Mouse (Mus musculus) forebrain, embryonic 16.5 days (tissue): ENCODE results near the gene Grip1. TPM values are rescaled to one million over a fixed set of nuclear protein-coding genes. Genes with fewer than 3 reads are reported as not detected.
A peak's percentile ranks its signal among the peaks of the same experiment; 100 is the strongest.

Experiments
- ATAC-seq: fragments of 200-750 bp; cut with Nextera tagmentation; 2 replicates; pipeline ENCODE4 v1.8.0; 2017; ENCODE audit warnings: mild to moderate bottlenecking, moderate library complexity
- H3K27ac ChIP-seq: fragments of 300-500 bp; sonication (generic); 2 replicates; pipeline ENCODE4 v1.5.1; 2014; ENCODE audit warnings: low read length, control low read depth
- H3K27me3 ChIP-seq: fragments of 300-500 bp; sonication (generic); replicated peaks from 2 replicates; pipeline ENCODE4 v1.6.1; 2014; ENCODE audit warnings: low read length; ENCODE audit not compliant: control insufficient read depth, insufficient read depth
- H3K36me3 ChIP-seq: fragments of 300-500 bp; sonication (generic); 2 replicates; pipeline ENCODE4 v1.6.1; 2014; ENCODE audit not compliant: control insufficient read depth, insufficient read depth
- H3K4me1 ChIP-seq: fragments of 300-500 bp; sonication (generic); replicated peaks from 2 replicates; pipeline ENCODE4 v1.6.1; 2014; ENCODE audit warnings: low read length; ENCODE audit not compliant: control insufficient read depth, insufficient read depth
- H3K4me2 ChIP-seq: fragments of 300-500 bp; sonication (generic); 2 replicates; pipeline ENCODE4 v1.6.1; 2014; ENCODE audit warnings: mild to moderate bottlenecking, low read length, control low read depth
- H3K4me3 ChIP-seq: fragments of 300-500 bp; sonication (generic); replicated peaks from 2 replicates; pipeline ENCODE4 v1.5.1; 2014; ENCODE audit warnings: mild to moderate bottlenecking, low read length, control low read depth
- H3K9ac ChIP-seq: fragments of 300-500 bp; sonication (generic); replicated peaks from 2 replicates; pipeline ENCODE4 v1.6.1; 2014; ENCODE audit warnings: low read depth, low read length, control low read depth
- H3K9me3 ChIP-seq: fragments of 300-500 bp; sonication (generic); 2 replicates; pipeline ENCODE4 v1.6.1; 2016; ENCODE audit warnings: low read length; ENCODE audit not compliant: control insufficient read depth
- WGBS: fragments of 180-500 bp; shearing (Covaris S2); extraction: QIAGEN DNeasy Blood & Tissue Kit; methylation state at CpG from one replicate; pipeline ENCODE4 v1.1.7; 2014; 5-methylcytosine and 5-hydroxymethylcytosine counted together
- polyA plus RNA-seq: library from polyadenylated mRNA; unstranded; fragments of >200 nt; fragmentation: Nextera tagmentation; extraction: Ambion mirVana; gene quantifications from 2 replicates; pipeline ENCODE4 v1.2.1, GENCODE M21; 2015

Grip1 gene
- polyA plus RNA-seq, 1 experiment from 2014 or later = 20.1 TPM

- no peak overlapping the region for H3K4me2 ChIP-seq
- peak; percentile 49 for ATAC-seq
These were observed 193.1 kb downstream of the Grip1 start for GRCm38 (mm10) chr10:119646500-119647439.

GRCm38 (mm10) chr10:119660677-119661353 is 207.2 kb downstream of the Grip1 start:
- WGBS = 63% methylated on average over 7 of the region's 7 CpGs
- no peaks in the 10 kb centered on the region for H3K4me1 ChIP-seq
- H3K4me2 ChIP-seq = no peak overlapping the region
- no peak overlapping the region for H3K9ac ChIP-seq
- no peak overlapping the region for H3K27ac ChIP-seq
- H3K4me3 ChIP-seq = no peak overlapping the region
- H3K9me3 ChIP-seq = peaks cover 3% of the 10 kb centered on the region; the same call in 1 of the 2 replicates
- ATAC-seq = no peak
- H3K36me3 ChIP-seq = no peaks in the 10 kb centered on the region
- no peaks in the 10 kb centered on the region for H3K27me3 ChIP-seq

More at GRCm38 (mm10) chr10:119646500-119647439, 193.1 kb downstream of the Grip1 start:
- Histone ChIP-seq H3K4me3 (no peak overlapping the region), H3K4me1 (peaks cover 6% of the 10 kb centered on the region), H3K9me3 (no peaks in the 10 kb centered on the region), H3K36me3 (no peaks in the 10 kb centered on the region), H3K9ac (no peak overlapping the region), H3K27me3 (no peaks in the 10 kb centered on the region), H3K27ac (no peak overlapping the region)
- WGBS = 66% methylated on average over 29 of the region's 29 CpGs

- WGBS = 82% methylated on average over 9 of the region's 9 CpGs
- no peak overlapping the region for H3K4me2 ChIP-seq
- ATAC-seq = no peak
These were observed 210.0 kb downstream of the Grip1 start for GRCm38 (mm10) chr10:119663586-119663985.

GRCm38 (mm10) chr10:119666386-119666785 is 212.8 kb downstream of the Grip1 start:
- no peaks in the 10 kb centered on the region for H3K4me1 ChIP-seq
- no peak overlapping the region for H3K9ac ChIP-seq
- no peak overlapping the region for H3K4me3 ChIP-seq
- no peaks in the 10 kb centered on the region for H3K36me3 ChIP-seq
- 75% methylated on average over 11 of the region's 11 CpGs for WGBS
- no peaks in the 10 kb centered on the region for H3K9me3 ChIP-seq
- H3K4me2 ChIP-seq = no peak overlapping the region
- H3K27me3 ChIP-seq = no peaks in the 10 kb centered on the region
- H3K27ac ChIP-seq = no peak overlapping the region
- ATAC-seq = no peak

More at GRCm38 (mm10) chr10:119663586-119663985, 210.0 kb downstream of the Grip1 start:
- H3K4me3 ChIP-seq = no peak overlapping the region
- no peaks in the 10 kb centered on the region for H3K27me3 ChIP-seq
- no peak overlapping the region for H3K27ac ChIP-seq
- H3K36me3 ChIP-seq = no peaks in the 10 kb centered on the region
- H3K9me3 ChIP-seq = no peaks in the 10 kb centered on the region
- no peaks in the 10 kb centered on the region for H3K4me1 ChIP-seq
- no peak overlapping the region for H3K9ac ChIP-seq

GRCm38 (mm10) chr10:119670456-119670855 is 216.8 kb downstream of the Grip1 start:
- H3K9ac ChIP-seq = no peak overlapping the region
- H3K4me1 ChIP-seq = no peaks in the 10 kb centered on the region
- 62% methylated on average over 7 of the region's 7 CpGs for WGBS
- no peaks in the 10 kb centered on the region for H3K9me3 ChIP-seq
- no peak overlapping the region for H3K4me3 ChIP-seq
- H3K27me3 ChIP-seq = no peaks in the 10 kb centered on the region
- H3K36me3 ChIP-seq = no peaks in the 10 kb centered on the region
- no peak overlapping the region for H3K4me2 ChIP-seq
- H3K27ac ChIP-seq = no peak overlapping the region
- ATAC-seq = no peak

GRCm38 (mm10) chr10:119684377-119684826 is 230.8 kb downstream of the Grip1 start:
- Histone ChIP-seq H3K4me3 (no peak overlapping the region), H3K27ac (no peak overlapping the region), H3K9ac (no peak overlapping the region), H3K36me3 (no peaks in the 10 kb centered on the region), H3K4me2 (no peak overlapping the region), H3K27me3 (no peaks in the 10 kb centered on the region), H3K4me1 (peaks cover 8% of the 10 kb centered on the region), H3K9me3 (no peaks in the 10 kb centered on the region)
- 8% methylated on average over 3 of the region's 3 CpGs for WGBS
- peak; percentile 45 for ATAC-seq

- H3K9ac ChIP-seq = peak overlapping the region; percentile 73
- peak; percentile 93 for ATAC-seq
- H3K27me3 ChIP-seq = no peaks in the 10 kb centered on the region
- H3K4me1 ChIP-seq = peaks cover 30% of the 10 kb centered on the region
- H3K27ac ChIP-seq = peak overlapping the region; percentile 92
- under 1% methylated on average over 16 of the region's 16 CpGs for WGBS
- no peaks in the 10 kb centered on the region for H3K9me3 ChIP-seq
- H3K4me3 ChIP-seq = peak overlapping the region; percentile 71
- H3K4me2 ChIP-seq = peak overlapping the region; percentile 98
- no peaks in the 10 kb centered on the region for H3K36me3 ChIP-seq
These were observed 237.9 kb downstream of the Grip1 start for GRCm38 (mm10) chr10:119691358-119692083.

- Histone ChIP-seq H3K4me2 (peak overlapping the region; percentile 98), H3K9ac (peak overlapping the region; percentile 73), H3K4me3 (peak overlapping the region; percentile 71), H3K9me3 (no peaks in the 10 kb centered on the region), H3K27ac (peak overlapping the region; percentile 92), H3K4me1 (peaks cover 30% of the 10 kb centered on the region), H3K36me3 (no peaks in the 10 kb centered on the region), H3K27me3 (no peaks in the 10 kb centered on the region)
- peak; percentile 39 for ATAC-seq
- 1% methylated on average over 26 of the region's 26 CpGs for WGBS
These were observed 238.8 kb downstream of the Grip1 start for GRCm38 (mm10) chr10:119692284-119692890.
